In the genomic region with DNA sequence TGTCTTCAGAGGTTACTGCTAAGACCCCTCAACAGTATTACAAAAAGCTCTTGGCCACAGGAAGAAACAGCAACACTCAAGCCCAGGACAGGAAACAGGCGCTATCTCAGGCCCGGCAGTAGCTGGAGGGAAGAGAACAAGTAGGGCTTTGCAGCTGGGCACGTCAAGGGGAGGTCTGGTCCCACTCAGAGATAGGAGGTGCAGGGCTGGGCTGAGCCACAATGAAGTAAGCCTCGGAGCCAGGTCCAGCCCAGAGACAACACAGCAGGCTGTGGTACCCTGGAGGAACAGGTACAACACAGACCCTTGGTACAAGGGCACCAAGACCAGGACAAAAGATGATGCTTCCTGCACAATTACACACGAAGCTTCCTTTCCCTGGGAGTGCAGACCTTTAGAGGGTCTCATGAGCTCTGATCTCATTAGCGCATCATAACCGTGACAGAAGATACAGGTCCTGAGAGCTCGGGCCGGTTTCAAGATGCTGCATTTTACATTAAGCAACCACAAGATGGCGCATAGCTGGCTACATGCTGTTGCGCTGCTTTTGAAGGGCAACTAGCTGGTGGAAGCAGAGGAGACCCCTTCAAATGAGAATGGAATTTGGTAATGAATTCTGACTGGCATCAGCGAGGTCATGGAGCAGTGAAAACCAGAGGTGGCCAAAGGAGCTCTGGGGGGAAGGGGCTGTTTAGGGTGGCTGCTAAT, we compare ENCODE assay signal across 10 mouse cellular contexts. TPM values are rescaled to one million over a fixed set of nuclear protein-coding genes. Genes with fewer than 3 reads are reported as not detected.
DNase-seq lines count a peak whose midpoint lies in the region; ATAC-seq lines count a peak whose summit lies in the region.
"Had no signal": no experiment of that assay in that cellular context is flagged by ENCODE, and none has a peak within 500 bp of the region (broad histone marks: within the 10 kb centered on the region; RNA-seq: fewer than 3 reads in every experiment).

No protein-coding gene starts in this region.

- no peak overlapping the region for H3K9ac ChIP-seq in hindbrain, embryonic 12.5 days
- H3K9ac ChIP-seq in midbrain, embryonic 13.5 days (replicated peaks): no peak overlapping the region
- H3K9ac ChIP-seq: embryonic facial prominence, embryonic 12.5 days had no signal

- no peak for ATAC-seq in hindbrain, embryonic 12.5 days (ENCODE audit: low FRiP score)
- peak; percentile 59 for ATAC-seq in midbrain, embryonic 13.5 days
- ATAC-seq in inflammation-experienced regulatory T-cells, adult 6 months: no peak

- H3K27ac ChIP-seq in hindbrain, embryonic 10.5 days: no peak overlapping the region
- H3K27ac ChIP-seq in hindbrain, embryonic 12.5 days: no peak overlapping the region
- H3K27ac ChIP-seq in midbrain, embryonic 13.5 days: peak overlapping the region; percentile 64
- H3K27ac ChIP-seq: embryonic facial prominence, embryonic 12.5 days; macrophage had no signal

- 53% methylated on average over 12 of the region's 12 CpGs for WGBS in hindbrain, embryonic 10.5 days
- WGBS in hindbrain, embryonic 12.5 days: 49% methylated on average over 12 of the region's 12 CpGs
- 40% methylated on average over 12 of the region's 12 CpGs for WGBS in midbrain, embryonic 13.5 days

- H3K9me3 ChIP-seq in hindbrain, embryonic 10.5 days: no peaks in the 10 kb centered on the region
- no peaks in the 10 kb centered on the region for H3K9me3 ChIP-seq in hindbrain, embryonic 12.5 days (replicated peaks)
- no peaks in the 10 kb centered on the region for H3K9me3 ChIP-seq in midbrain, embryonic 13.5 days
- H3K9me3 ChIP-seq: embryonic facial prominence, embryonic 12.5 days had no signal

- no peak overlapping the region for H3K4me2 ChIP-seq in hindbrain, embryonic 12.5 days (replicated peaks)
- H3K4me2 ChIP-seq in midbrain, embryonic 13.5 days (replicated peaks): no peak overlapping the region
- H3K4me2 ChIP-seq: embryonic facial prominence, embryonic 12.5 days had no signal

- H3K4me1 ChIP-seq in hindbrain, embryonic 10.5 days (replicated peaks): peaks cover 68% of the 10 kb centered on the region
- H3K4me1 ChIP-seq in hindbrain, embryonic 12.5 days: peaks cover 39% of the 10 kb centered on the region
- H3K4me1 ChIP-seq in midbrain, embryonic 13.5 days (replicated peaks): peaks cover 55% of the 10 kb centered on the region

- no peak overlapping the region for H3K4me3 ChIP-seq in hindbrain, embryonic 10.5 days
- H3K4me3 ChIP-seq in hindbrain, embryonic 12.5 days: no peak overlapping the region
- H3K4me3 ChIP-seq in midbrain, embryonic 13.5 days (replicated peaks): no peak overlapping the region
- H3K4me3 ChIP-seq: embryonic facial prominence, embryonic 12.5 days had no signal

- peak; percentile 53 for DNase-seq in hindbrain, embryonic 10.5 days (ENCODE audit: low spot score)
- DNase-seq in MN1 (ENCODE audit: low spot score): peak; percentile 62
- DNase-seq in embryo, embryonic 9.5 days (ENCODE audit: extremely low spot score): peak; percentile 42
- DNase-seq in kidney, postnatal 14 days: peak; percentile 56
- no peak for DNase-seq in frontal cortex, postnatal 14 days (ENCODE audit: low spot score in 2 of 2)

- H3K36me3 ChIP-seq in hindbrain, embryonic 10.5 days: peaks cover 10% of the 10 kb centered on the region; the same call in 1 of the 2 replicates
- no peaks in the 10 kb centered on the region for H3K36me3 ChIP-seq in hindbrain, embryonic 12.5 days
- no peaks in the 10 kb centered on the region for H3K36me3 ChIP-seq in midbrain, embryonic 13.5 days
- H3K36me3 ChIP-seq: embryonic facial prominence, embryonic 12.5 days had no signal

- no peaks in the 10 kb centered on the region for H3K27me3 ChIP-seq in hindbrain, embryonic 10.5 days (ENCODE audit: insufficient read depth, poor library complexity, severe bottlenecking)
- no peaks in the 10 kb centered on the region for H3K27me3 ChIP-seq in hindbrain, embryonic 12.5 days
- no peaks in the 10 kb centered on the region for H3K27me3 ChIP-seq in midbrain, embryonic 13.5 days
- H3K27me3 ChIP-seq: embryonic facial prominence, embryonic 12.5 days had no signal

RNA-seq across cellular contexts. Expression of gene Sphk1, which starts 23.6 kb away (rescaled TPM):
- 8.6 and 11.1 TPM in 2 replicates for polyA plus RNA-seq in hindbrain, embryonic 10.5 days (2016; fragmentation: Nextera tagmentation; extraction: Ambion mirVana)
- polyA plus RNA-seq in hindbrain, embryonic 12.5 days (2016; fragmentation: Nextera tagmentation; extraction: Ambion mirVana): 8.9 and 10.2 TPM in 2 replicates
- polyA plus RNA-seq in midbrain, embryonic 13.5 days (2015; fragmentation: Nextera tagmentation; extraction: Ambion mirVana): 3.1 and 3.2 TPM in 2 replicates
- polyA plus RNA-seq in inflammation-experienced regulatory T-cells, adult 6 months (2017; shearing (Covaris generic)): not detected

RNA-seq across cellular contexts. Expression of gene Ube2o, which starts 26.9 kb away (rescaled TPM):
- 8.9 and 10.8 TPM in 2 replicates for polyA plus RNA-seq in hindbrain, embryonic 10.5 days (2016; fragmentation: Nextera tagmentation; extraction: Ambion mirVana)
- polyA plus RNA-seq in hindbrain, embryonic 12.5 days (2016; fragmentation: Nextera tagmentation; extraction: Ambion mirVana): 23.6 and 27.6 TPM in 2 replicates
- polyA plus RNA-seq in midbrain, embryonic 13.5 days (2015; fragmentation: Nextera tagmentation; extraction: Ambion mirVana): 12.3 and 12.7 TPM in 2 replicates
- 1 to 10 TPM; 1.5 to 2.2 (median 2.0) TPM for polyA plus RNA-seq in inflammation-experienced regulatory T-cells, adult 6 months (2017; shearing (Covaris generic))

RNA-seq across cellular contexts. Expression of gene Aanat, which starts 31.9 kb away (rescaled TPM):
- not detected in 2 replicates for polyA plus RNA-seq in hindbrain, embryonic 10.5 days (2016; fragmentation: Nextera tagmentation; extraction: Ambion mirVana)
- 0.15 TPM in 1 of 2 replicates, not detected in the other for polyA plus RNA-seq in hindbrain, embryonic 12.5 days (2016; fragmentation: Nextera tagmentation; extraction: Ambion mirVana)
- polyA plus RNA-seq in midbrain, embryonic 13.5 days (2015; fragmentation: Nextera tagmentation; extraction: Ambion mirVana): 0.22 and 0.34 TPM in 2 replicates
- not detected for polyA plus RNA-seq in inflammation-experienced regulatory T-cells, adult 6 months (2017; shearing (Covaris generic))
- polyA plus RNA-seq: embryonic facial prominence, embryonic 12.5 days; macrophage had no signal

Comparison
In these comparisons a context has a peak if more than half of its experiments do, and no peak if none do; other contexts are left out.
1. DNase-seq: peak in hindbrain, embryonic 10.5 days (single experiment), MN1 (single experiment), embryo, embryonic 9.5 days (single experiment) and kidney, postnatal 14 days (single experiment); none in frontal cortex, postnatal 14 days (0 of 2).